ENCODE assay signal across 18 mouse cellular contexts in the genomic region with DNA sequence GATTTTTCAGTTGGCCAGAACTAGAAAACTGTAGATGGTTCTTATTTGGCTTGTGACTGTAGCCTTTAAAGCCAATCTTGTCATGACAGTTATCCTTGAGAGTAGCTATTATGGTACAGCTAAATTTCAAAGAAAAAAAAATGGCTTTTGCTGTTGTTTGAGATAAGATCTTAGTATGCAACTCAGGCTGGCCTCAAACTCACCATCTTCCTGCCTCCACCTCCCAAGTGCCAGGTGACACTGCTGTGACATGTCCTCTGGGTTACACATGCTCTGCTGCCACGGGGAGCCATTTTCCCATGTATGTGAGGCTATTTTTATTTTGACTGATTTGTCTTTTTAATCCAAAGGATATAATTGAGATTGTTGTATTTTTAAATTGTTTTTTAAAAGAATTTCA.
"Had no signal": no experiment of that assay in that cellular context is flagged by ENCODE, and none has a peak within 500 bp of the region (broad histone marks: within the 10 kb centered on the region; RNA-seq: fewer than 3 reads in every experiment).

No protein-coding gene starts in this region.

- H3K4me3 ChIP-seq: kidney, embryonic 15.5 days; left cerebral cortex, adult 2 months; liver, embryonic 13.5 days; neural tube, embryonic 12.5 days; neural tube, embryonic 15.5 days; stomach, embryonic 15.5 days had no signal

- H3K27me3 ChIP-seq: kidney, embryonic 15.5 days; liver, embryonic 13.5 days; neural tube, embryonic 12.5 days; neural tube, embryonic 15.5 days; stomach, embryonic 15.5 days had no signal

- H3K27ac ChIP-seq: kidney, embryonic 15.5 days; left cerebral cortex, adult 2 months; liver, embryonic 13.5 days; neural tube, embryonic 12.5 days; neural tube, embryonic 15.5 days; stomach, embryonic 15.5 days had no signal

- DNase-seq: kidney, adult 11 months; kidney, adult 8-10 months; kidney, postnatal 10 days; kidney, postnatal 36 days; layer of hippocampus, postnatal 36 days; liver, embryonic 13.5 days; lung, adult 2 months; lung, postnatal 14 days; lung, postnatal 4 days; midbrain, embryonic 14.5 days; right cerebral cortex, adult 18-20 months; right cerebral cortex, postnatal 14 days; right cerebral cortex, postnatal 4 days had no signal

- H3K4me1 ChIP-seq: liver, embryonic 13.5 days had no signal

- H3K36me3 ChIP-seq: kidney, embryonic 15.5 days; liver, embryonic 13.5 days; neural tube, embryonic 12.5 days; neural tube, embryonic 15.5 days; stomach, embryonic 15.5 days had no signal
